In genomic region chr4:155652283-155653085, GRCm38 (mm10) we compare ENCODE assay signal across 7 mouse cellular contexts. TPM values are rescaled to one million over a fixed set of nuclear protein-coding genes. Genes with fewer than 3 reads are reported as not detected.
DNase-seq lines count a peak whose midpoint lies in the region; ATAC-seq and TF ChIP-seq lines count a peak whose summit lies in the region.

No protein-coding gene starts in this region.

- no peaks in the 10 kb centered on the region for H3K9me3 ChIP-seq in forebrain, embryonic 13.5 days (replicated peaks)
- no peaks in the 10 kb centered on the region for H3K9me3 ChIP-seq in liver, embryonic 12.5 days (replicated peaks)

- peak overlapping the region; percentile 35 for H3K4me3 ChIP-seq in testis, adult 2 months (ENCODE audit: control insufficient read depth, low read depth, low read length)
- H3K4me3 ChIP-seq in forebrain, embryonic 13.5 days = peak overlapping the region; percentile 30
- peak overlapping the region; percentile 34 for H3K4me3 ChIP-seq in liver, embryonic 12.5 days

- H3K4me1 ChIP-seq in testis, adult 2 months (ENCODE audit: control insufficient read depth, insufficient read depth, low read length) = peaks cover 37% of the 10 kb centered on the region
- peaks cover 34% of the 10 kb centered on the region for H3K4me1 ChIP-seq in forebrain, embryonic 13.5 days
- peaks cover 44% of the 10 kb centered on the region for H3K4me1 ChIP-seq in liver, embryonic 12.5 days

- 18% methylated on average over 36 of the region's 36 CpGs for WGBS in forebrain, embryonic 13.5 days
- 20% methylated on average over 36 of the region's 36 CpGs for WGBS in liver, embryonic 12.5 days (ENCODE audit: insufficient replicate concordance)

- DNase-seq in testis, postnatal 10 days (ENCODE audit: low spot score) = no peak
- no peak for DNase-seq in right cerebral cortex, postnatal 10 days (ENCODE audit: low spot score in 2 of 2)
- DNase-seq in right cerebral cortex, postnatal 36 days (ENCODE audit: low spot score in 2 of 2) = no peak
- no peak for DNase-seq in kidney, postnatal 10 days

- peak; percentile 6; the same call in 1 of the 2 replicates for ATAC-seq in forebrain, embryonic 13.5 days
- ATAC-seq in liver, embryonic 12.5 days = no peak

- H3K36me3 ChIP-seq in testis, adult 2 months (ENCODE audit: control insufficient read depth, insufficient read depth, low read length) = peaks cover 1% of the 10 kb centered on the region; the same call in 1 of the 2 replicates
- H3K36me3 ChIP-seq in forebrain, embryonic 13.5 days (ENCODE audit: poor library complexity, severe bottlenecking) = peaks cover 63% of the 10 kb centered on the region
- peaks cover 42% of the 10 kb centered on the region for H3K36me3 ChIP-seq in liver, embryonic 12.5 days

- no peak for TF ChIP-seq CTCF in testis, adult 2 months (IDR thresholded peaks at IDR 0.05; ENCODE audit: control insufficient read depth, insufficient read depth, insufficient replicate concordance, low read depth, low read length)

- peak overlapping the region; percentile 59 for H3K4me2 ChIP-seq in forebrain, embryonic 13.5 days
- H3K4me2 ChIP-seq in liver, embryonic 12.5 days = peak overlapping the region; percentile 67

- H3K27ac ChIP-seq in testis, adult 2 months (ENCODE audit: control insufficient read depth, insufficient read depth, low read depth, low read length) = no peak overlapping the region
- no peak overlapping the region for H3K27ac ChIP-seq in forebrain, embryonic 13.5 days
- H3K27ac ChIP-seq in liver, embryonic 12.5 days = no peak overlapping the region

- H3K27me3 ChIP-seq in testis, adult 2 months (ENCODE audit: control insufficient read depth, insufficient read depth, low read length) = no peaks in the 10 kb centered on the region
- peaks cover 61% of the 10 kb centered on the region for H3K27me3 ChIP-seq in forebrain, embryonic 13.5 days
- peaks cover 59% of the 10 kb centered on the region for H3K27me3 ChIP-seq in liver, embryonic 12.5 days (replicated peaks)

- peak overlapping the region; percentile 61 for H3K9ac ChIP-seq in forebrain, embryonic 13.5 days
- H3K9ac ChIP-seq in liver, embryonic 12.5 days = peak overlapping the region; percentile 36; the same call in 1 of the 2 replicates

- no peak for TF ChIP-seq POLR2A in testis, adult 2 months (IDR thresholded peaks at IDR 0.05; ENCODE audit: control insufficient read depth, low read depth, low read length)

RNA-seq across cellular contexts. Expression of gene Mmp23, which starts 0.7 kb away (rescaled TPM):
- polyA plus RNA-seq in testis, adult 2 months (2012; rRNA removed) = 3.7 and 5.9 TPM in 2 replicates
- polyA plus RNA-seq in forebrain, embryonic 13.5 days (2015; fragmentation: Nextera tagmentation; extraction: Ambion mirVana) = 1.6 and 2.1 TPM in 2 replicates
- 8.1 and 9.2 TPM in 2 replicates for polyA plus RNA-seq in liver, embryonic 12.5 days (2016; fragmentation: Nextera tagmentation; extraction: Ambion mirVana)

RNA-seq across cellular contexts. Expression of gene Gm10563, which starts 7.3 kb away (rescaled TPM):
- not detected in 2 replicates for polyA plus RNA-seq in testis, adult 2 months (2012; rRNA removed)
- polyA plus RNA-seq in forebrain, embryonic 13.5 days (2015; fragmentation: Nextera tagmentation; extraction: Ambion mirVana) = not detected in 2 replicates
- polyA plus RNA-seq in liver, embryonic 12.5 days (2016; fragmentation: Nextera tagmentation; extraction: Ambion mirVana) = not detected in 2 replicates

RNA-seq across cellular contexts. Expression of gene Mib2, which starts 16.5 kb away (rescaled TPM):
- polyA plus RNA-seq in testis, adult 2 months (2012; rRNA removed) = 39.3 and 40.6 TPM in 2 replicates
- 29.8 and 35.2 TPM in 2 replicates for polyA plus RNA-seq in forebrain, embryonic 13.5 days (2015; fragmentation: Nextera tagmentation; extraction: Ambion mirVana)
- 7.2 and 7.4 TPM in 2 replicates for polyA plus RNA-seq in liver, embryonic 12.5 days (2016; fragmentation: Nextera tagmentation; extraction: Ambion mirVana)

RNA-seq across cellular contexts. Expression of gene Cdk11b, which starts 27.8 kb away (rescaled TPM):
- 23.6 and 29.9 TPM in 2 replicates for polyA plus RNA-seq in testis, adult 2 months (2012; rRNA removed)
- 75.5 and 77.9 TPM in 2 replicates for polyA plus RNA-seq in forebrain, embryonic 13.5 days (2015; fragmentation: Nextera tagmentation; extraction: Ambion mirVana)
- polyA plus RNA-seq in liver, embryonic 12.5 days (2016; fragmentation: Nextera tagmentation; extraction: Ambion mirVana) = 41.1 and 45.5 TPM in 2 replicates

RNA-seq across cellular contexts. Expression of gene Fndc10, which starts 41.7 kb away (rescaled TPM):
- polyA plus RNA-seq in testis, adult 2 months (2012; rRNA removed) = 2.7 and 3.3 TPM in 2 replicates
- polyA plus RNA-seq in forebrain, embryonic 13.5 days (2015; fragmentation: Nextera tagmentation; extraction: Ambion mirVana) = 1.9 and 2.3 TPM in 2 replicates
- 1.9 and 2.0 TPM in 2 replicates for polyA plus RNA-seq in liver, embryonic 12.5 days (2016; fragmentation: Nextera tagmentation; extraction: Ambion mirVana)
